10 mouse cellular contexts compared by ENCODE assay signal in the genomic region with DNA sequence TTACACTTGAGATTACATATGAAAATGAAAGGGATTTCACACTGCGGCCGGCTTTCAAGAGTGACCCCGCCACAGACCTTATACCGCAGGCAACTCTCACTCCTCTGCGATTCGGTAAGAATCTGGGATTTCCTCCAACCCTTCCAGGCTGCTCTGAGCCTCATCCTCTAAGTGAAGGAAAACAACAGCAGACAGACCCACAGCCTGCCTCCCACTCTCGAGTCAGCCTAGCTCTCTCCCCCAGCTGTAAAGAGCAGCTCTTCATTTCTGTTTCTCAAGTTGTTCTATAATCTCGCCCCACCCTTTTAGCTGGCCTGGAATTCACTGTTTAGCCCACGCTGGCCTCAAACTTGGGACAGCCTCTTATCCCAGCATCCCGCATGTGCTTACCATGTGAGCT. TPM values are rescaled to one million over a fixed set of nuclear protein-coding genes. Genes with fewer than 3 reads are reported as not detected.
DNase-seq lines count a peak whose midpoint lies in the region; ATAC-seq and TF ChIP-seq lines count a peak whose summit lies in the region.
"Had no signal": no experiment of that assay in that cellular context is flagged by ENCODE, and none has a peak within 500 bp of the region (broad histone marks: within the 10 kb centered on the region; RNA-seq: fewer than 3 reads in every experiment).

No protein-coding gene starts in this region.

- ATAC-seq in heart, embryonic 15.5 days (replicated peaks; ENCODE audit: insufficient number of reproducible peaks, insufficient read depth, low FRiP score, low read depth) = no peak
- no peak for ATAC-seq in liver, postnatal 0 days

- peak; percentile 72 to 75 for DNase-seq in frontal cortex, adult 2 months (ENCODE audit: extremely low spot score in 1 of 2, low spot score in 1 of 2)
- no peak for DNase-seq in frontal cortex, postnatal 25 days (ENCODE audit: low spot score in 2 of 2)
- DNase-seq in left cerebral cortex, adult 18-20 months (ENCODE audit: low spot score in 2 of 2) = peak; percentile 46 to 71
- DNase-seq in left cerebral cortex, adult 11 months (ENCODE audit: low spot score) = no peak
- DNase-seq in right cerebral cortex, postnatal 36 days (ENCODE audit: low spot score in 2 of 2) = peak; percentile 68 to 77
- no peak for DNase-seq in liver, postnatal 0 days
- no peak for DNase-seq in thymus, postnatal 4 days

- H3K36me3 ChIP-seq in heart, embryonic 15.5 days = no peaks in the 10 kb centered on the region
- H3K36me3 ChIP-seq in liver, postnatal 0 days (replicated peaks; ENCODE audit: insufficient read depth, low read length) = no peaks in the 10 kb centered on the region
- H3K36me3 ChIP-seq: hindbrain, embryonic 10.5 days had no signal

- no peak overlapping the region for H3K4me3 ChIP-seq in heart, embryonic 15.5 days
- no peak overlapping the region for H3K4me3 ChIP-seq in liver, postnatal 0 days (ENCODE audit: low read depth, low read length)
- H3K4me3 ChIP-seq: hindbrain, embryonic 10.5 days; left cerebral cortex, adult 2 months had no signal

- no peak for TF ChIP-seq EP300 in liver, postnatal 0 days (IDR thresholded peaks at IDR 0.05; ENCODE audit: low read depth)

- no peak for TF ChIP-seq CTCF in liver, postnatal 0 days (IDR thresholded peaks at IDR 0.05; ENCODE audit: low read depth)

- peaks cover 58% of the 10 kb centered on the region for H3K4me1 ChIP-seq in heart, embryonic 15.5 days (replicated peaks)
- H3K4me1 ChIP-seq in liver, postnatal 0 days (ENCODE audit: insufficient read depth) = no peaks in the 10 kb centered on the region

- no peaks in the 10 kb centered on the region for H3K27me3 ChIP-seq in heart, embryonic 15.5 days
- no peaks in the 10 kb centered on the region for H3K27me3 ChIP-seq in liver, postnatal 0 days (ENCODE audit: insufficient read depth, low read length)

- peak overlapping the region; percentile 24; the same call in 1 of the 2 replicates for H3K9ac ChIP-seq in heart, embryonic 15.5 days
- H3K9ac ChIP-seq in liver, postnatal 0 days (replicated peaks) = no peak overlapping the region

- no peaks in the 10 kb centered on the region for H3K9me3 ChIP-seq in heart, embryonic 15.5 days (replicated peaks)
- no peaks in the 10 kb centered on the region for H3K9me3 ChIP-seq in liver, postnatal 0 days (ENCODE audit: low read length)
- H3K9me3 ChIP-seq: hindbrain, embryonic 10.5 days had no signal

- H3K4me2 ChIP-seq in heart, embryonic 15.5 days = no peak overlapping the region
- H3K4me2 ChIP-seq in liver, postnatal 0 days (ENCODE audit: low read depth, low read length) = no peak overlapping the region

- 44% methylated on average over 10 of the region's 10 CpGs for WGBS in heart, embryonic 15.5 days
- 76% methylated on average over 10 of the region's 10 CpGs for WGBS in liver, postnatal 0 days (ENCODE audit: insufficient replicate concordance)

- H3K27ac ChIP-seq in heart, embryonic 15.5 days = peak overlapping the region; percentile 84
- no peak overlapping the region for H3K27ac ChIP-seq in liver, postnatal 0 days (ENCODE audit: low read depth)
- H3K27ac ChIP-seq: hindbrain, embryonic 10.5 days had no signal

RNA-seq across cellular contexts. Expression of a gene that starts 7.4 kb away (rescaled TPM):
- 24.7 and 25.7 TPM in 2 replicates for polyA plus RNA-seq in frontal cortex, adult 2 months (2012; rRNA removed)
- total RNA-seq in left cerebral cortex, adult 18-20 months (2021) = 10 to 100 TPM; 49.1 to 50.5 TPM
- 3.1 and 4.0 TPM in 2 replicates for polyA plus RNA-seq in heart, embryonic 15.5 days (2015; fragmentation: Nextera tagmentation; extraction: Ambion mirVana)
- 1.9 and 2.4 TPM in 2 replicates for polyA plus RNA-seq in liver, postnatal 0 days (2015; fragmentation: Nextera tagmentation; extraction: Ambion mirVana)

RNA-seq across cellular contexts. Expression of a gene that starts 8.2 kb away (rescaled TPM):
- 54.1 and 64.6 TPM in 2 replicates for polyA plus RNA-seq in frontal cortex, adult 2 months (2012; rRNA removed)
- 10 to 100 TPM; 85.3 to 88.4 TPM for total RNA-seq in left cerebral cortex, adult 18-20 months (2021)
- 53.0 and 73.0 TPM in 2 replicates for polyA plus RNA-seq in heart, embryonic 15.5 days (2015; fragmentation: Nextera tagmentation; extraction: Ambion mirVana)
- 46.0 and 47.5 TPM in 2 replicates for polyA plus RNA-seq in liver, postnatal 0 days (2015; fragmentation: Nextera tagmentation; extraction: Ambion mirVana)

Comparison
In these comparisons a context has a peak if more than half of its experiments do, and no peak if none do; other contexts are left out.
1. DNase-seq: peak in frontal cortex, adult 2 months (2 of 2), left cerebral cortex, adult 18-20 months (2 of 2) and right cerebral cortex, postnatal 36 days (2 of 2); none in frontal cortex, postnatal 25 days (0 of 2), left cerebral cortex, adult 11 months (single experiment), liver, postnatal 0 days (single experiment) and thymus, postnatal 4 days (single experiment).